Comparison of ENCODE assay signal across 23 mouse cellular contexts in the genomic region with DNA sequence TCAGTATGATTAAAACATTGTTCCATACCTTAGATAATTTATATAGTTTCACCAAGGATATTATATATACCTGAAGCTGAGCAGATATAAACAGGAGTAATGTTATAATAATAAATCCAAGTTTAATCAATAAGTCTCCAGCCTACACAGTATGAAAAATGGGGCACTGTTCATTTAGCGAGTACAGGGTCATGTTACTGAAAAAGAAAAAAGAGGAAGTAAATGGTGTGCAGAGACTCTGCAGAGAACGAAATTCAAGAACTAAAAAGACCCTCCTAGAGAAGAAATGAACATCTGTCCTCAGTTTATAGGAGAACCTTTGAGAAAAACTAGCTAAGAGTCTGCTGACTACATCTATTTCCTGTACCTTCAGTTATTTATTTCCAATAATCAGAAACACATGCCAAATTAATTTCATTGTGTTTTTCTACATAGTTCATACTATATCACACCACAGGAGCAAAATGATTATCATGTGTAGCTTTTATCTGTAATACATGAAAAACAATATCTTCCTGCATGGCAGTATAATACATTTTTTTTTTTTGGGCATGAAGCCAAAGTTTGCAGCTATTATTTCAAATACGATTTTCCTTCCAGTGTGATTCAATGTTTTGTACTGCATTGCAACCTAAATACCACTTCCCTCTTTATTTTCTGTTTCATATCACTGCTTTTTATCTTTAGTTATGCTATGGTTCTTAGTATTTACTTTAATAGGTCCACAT.
A peak's percentile ranks its signal among the peaks of the same experiment; 100 is the strongest.
DNase-seq lines count a peak whose midpoint lies in the region; ATAC-seq and TF ChIP-seq lines count a peak whose summit lies in the region.
"Had no signal": no experiment of that assay in that cellular context is flagged by ENCODE, and none has a peak within 500 bp of the region (broad histone marks: within the 10 kb centered on the region; RNA-seq: fewer than 3 reads in every experiment).

No protein-coding gene starts in this region.

- H3K27me3 ChIP-seq in limb, embryonic 11.5 days (ENCODE audit: control insufficient read depth, insufficient read depth, low read length) = no peaks in the 10 kb centered on the region
- no peaks in the 10 kb centered on the region for H3K27me3 ChIP-seq in limb, embryonic 10.5 days (ENCODE audit: low read depth, poor library complexity, severe bottlenecking)
- no peaks in the 10 kb centered on the region for H3K27me3 ChIP-seq in embryonic facial prominence, embryonic 14.5 days (replicated peaks; ENCODE audit: control insufficient read depth, insufficient read depth, low read length)
- H3K27me3 ChIP-seq in limb, embryonic 14.5 days (ENCODE audit: control insufficient read depth, insufficient read depth, low read length) = no peaks in the 10 kb centered on the region
- H3K27me3 ChIP-seq: embryonic facial prominence, embryonic 15.5 days; forebrain, embryonic 15.5 days; heart, embryonic 12.5 days; intestine, embryonic 15.5 days; Patski had no signal

- H3K4me1 ChIP-seq in limb, embryonic 11.5 days (ENCODE audit: control insufficient read depth, insufficient read depth, low read length) = no peaks in the 10 kb centered on the region
- no peaks in the 10 kb centered on the region for H3K4me1 ChIP-seq in limb, embryonic 10.5 days
- H3K4me1 ChIP-seq in embryonic facial prominence, embryonic 14.5 days (ENCODE audit: control insufficient read depth, insufficient read depth, low read length) = no peaks in the 10 kb centered on the region
- no peaks in the 10 kb centered on the region for H3K4me1 ChIP-seq in limb, embryonic 14.5 days (ENCODE audit: control insufficient read depth, insufficient read depth, low read length)
- H3K4me1 ChIP-seq: embryonic facial prominence, embryonic 15.5 days; forebrain, embryonic 10.5 days; forebrain, embryonic 15.5 days; heart, embryonic 12.5 days; hindbrain, embryonic 10.5 days; intestine, embryonic 15.5 days had no signal

- H3K9me3 ChIP-seq in limb, embryonic 11.5 days (ENCODE audit: control insufficient read depth, low read length) = no peaks in the 10 kb centered on the region
- H3K9me3 ChIP-seq in limb, embryonic 10.5 days (replicated peaks) = no peaks in the 10 kb centered on the region
- no peaks in the 10 kb centered on the region for H3K9me3 ChIP-seq in embryonic facial prominence, embryonic 14.5 days (ENCODE audit: control insufficient read depth, low read length)
- no peaks in the 10 kb centered on the region for H3K9me3 ChIP-seq in limb, embryonic 14.5 days (ENCODE audit: control insufficient read depth, low read length)
- H3K9me3 ChIP-seq: embryonic facial prominence, embryonic 15.5 days; forebrain, embryonic 10.5 days; forebrain, embryonic 15.5 days; heart, embryonic 12.5 days; hindbrain, embryonic 10.5 days; intestine, embryonic 15.5 days had no signal

- ATAC-seq in limb, embryonic 11.5 days (ENCODE audit: insufficient number of reproducible peaks, low FRiP score, low TSS enrichment, low read depth) = peak; percentile 70; the same call in 1 of the 2 replicates
- ATAC-seq in embryonic facial prominence, embryonic 14.5 days (ENCODE audit: low read depth) = no peak
- ATAC-seq in limb, embryonic 14.5 days (ENCODE audit: low FRiP score, low read depth) = peak; percentile 53; the same call in 1 of the 2 replicates
- ATAC-seq: CD4-positive, CD25-positive, alpha-beta regulatory T cell, adult 4 months; forebrain, embryonic 15.5 days; intestine, embryonic 15.5 days; Patski had no signal

- no peaks in the 10 kb centered on the region for H3K36me3 ChIP-seq in limb, embryonic 11.5 days (ENCODE audit: control insufficient read depth, insufficient read depth, low read length)
- H3K36me3 ChIP-seq in limb, embryonic 10.5 days = no peaks in the 10 kb centered on the region
- no peaks in the 10 kb centered on the region for H3K36me3 ChIP-seq in embryonic facial prominence, embryonic 14.5 days (ENCODE audit: control insufficient read depth, insufficient read depth, low read length)
- no peaks in the 10 kb centered on the region for H3K36me3 ChIP-seq in limb, embryonic 14.5 days (ENCODE audit: control insufficient read depth, insufficient read depth, low read length)
- H3K36me3 ChIP-seq: embryonic facial prominence, embryonic 15.5 days; forebrain, embryonic 10.5 days; forebrain, embryonic 15.5 days; G1E; heart, embryonic 12.5 days; hindbrain, embryonic 10.5 days; intestine, embryonic 15.5 days had no signal

- WGBS in limb, embryonic 11.5 days = 56% methylated on average over 3 of the region's 3 CpGs
- WGBS in limb, embryonic 10.5 days = 58% methylated on average over 3 of the region's 3 CpGs
- WGBS in embryonic facial prominence, embryonic 14.5 days = 22% methylated on average over 3 of the region's 3 CpGs
- 31% methylated on average over 3 of the region's 3 CpGs for WGBS in limb, embryonic 14.5 days

- no peak for DNase-seq in limb, embryonic 11.5 days (ENCODE audit: low spot score)
- no peak for DNase-seq in limb, embryonic 10.5 days (ENCODE audit: low spot score)
- peak; percentile 69 for DNase-seq in A20 (ENCODE audit: low read depth, low spot score)
- DNase-seq in embryonic facial prominence, embryonic 14.5 days (ENCODE audit: low spot score) = peak; percentile 31
- peak; percentile 30 for DNase-seq in limb, embryonic 14.5 days (ENCODE audit: low spot score)
- DNase-seq in frontal cortex, postnatal 25 days (ENCODE audit: low spot score in 2 of 2) = no peak
- DNase-seq in cerebellum, adult 9-11 months = no peak
- DNase-seq: adrenal gland, adult 2 months; adrenal gland, postnatal 25 days; B cell, adult 2 months; cerebellum, adult 18-20 months; gastrocnemius, postnatal 14 days had no signal

- H3K4me3 ChIP-seq in limb, embryonic 11.5 days (ENCODE audit: low read depth, low read length) = no peak overlapping the region
- no peak overlapping the region for H3K4me3 ChIP-seq in limb, embryonic 10.5 days
- H3K4me3 ChIP-seq in embryonic facial prominence, embryonic 14.5 days (ENCODE audit: low read depth, low read length) = no peak overlapping the region
- no peak overlapping the region for H3K4me3 ChIP-seq in limb, embryonic 14.5 days (replicated peaks; ENCODE audit: low read length)
- H3K4me3 ChIP-seq: embryonic facial prominence, embryonic 15.5 days; erythroblast, embryonic 14.5 days; forebrain, embryonic 10.5 days; forebrain, embryonic 15.5 days; heart, embryonic 12.5 days; hindbrain, embryonic 10.5 days; intestine, embryonic 15.5 days had no signal

- H3K9ac ChIP-seq in limb, embryonic 11.5 days (ENCODE audit: low read length) = no peak overlapping the region
- H3K9ac ChIP-seq in embryonic facial prominence, embryonic 14.5 days (ENCODE audit: low read depth, low read length) = no peak overlapping the region
- no peak overlapping the region for H3K9ac ChIP-seq in limb, embryonic 14.5 days (ENCODE audit: low read depth, low read length, severe bottlenecking)
- H3K9ac ChIP-seq: embryonic facial prominence, embryonic 15.5 days; forebrain, embryonic 15.5 days; heart, embryonic 12.5 days; hindbrain, embryonic 14.5 days; intestine, embryonic 15.5 days had no signal

- TF ChIP-seq POLR2A in limb, embryonic 14.5 days (IDR thresholded peaks at IDR 0.05; ENCODE audit: borderline replicate concordance, extremely low read depth, insufficient read depth, insufficient read length) = no peak

- H3K4me2 ChIP-seq in limb, embryonic 11.5 days (ENCODE audit: low read depth, severe bottlenecking) = no peak overlapping the region
- H3K4me2 ChIP-seq in embryonic facial prominence, embryonic 14.5 days (ENCODE audit: low read depth, low read length) = no peak overlapping the region
- H3K4me2 ChIP-seq in limb, embryonic 14.5 days (replicated peaks; ENCODE audit: low read depth, low read length, severe bottlenecking) = no peak overlapping the region
- H3K4me2 ChIP-seq: embryonic facial prominence, embryonic 15.5 days; forebrain, embryonic 15.5 days; heart, embryonic 12.5 days; hindbrain, embryonic 14.5 days; intestine, embryonic 15.5 days had no signal

- H3K27ac ChIP-seq in limb, embryonic 11.5 days (replicated peaks; ENCODE audit: low read depth, low read length) = no peak overlapping the region
- no peak overlapping the region for H3K27ac ChIP-seq in limb, embryonic 10.5 days
- H3K27ac ChIP-seq in embryonic facial prominence, embryonic 14.5 days (replicated peaks; ENCODE audit: low read depth, low read length) = no peak overlapping the region
- no peak overlapping the region for H3K27ac ChIP-seq in limb, embryonic 14.5 days (replicated peaks; ENCODE audit: low read depth, low read length)
- H3K27ac ChIP-seq: embryonic facial prominence, embryonic 15.5 days; forebrain, embryonic 10.5 days; forebrain, embryonic 15.5 days; hindbrain, embryonic 10.5 days; hindbrain, embryonic 14.5 days; intestine, embryonic 15.5 days had no signal

Comparison
In these comparisons a context has a peak if more than half of its experiments do, and no peak if none do; other contexts are left out.
1. DNase-seq: peak in A20 (single experiment), embryonic facial prominence, embryonic 14.5 days (single experiment) and limb, embryonic 14.5 days (single experiment); none in limb, embryonic 11.5 days (single experiment), limb, embryonic 10.5 days (single experiment), frontal cortex, postnatal 25 days (0 of 2) and cerebellum, adult 9-11 months (single experiment).